11 mouse cellular contexts compared by ENCODE assay signal in genomic region chr8:122938591-122938990, GRCm38 (mm10).
DNase-seq lines count a peak whose midpoint lies in the region; ATAC-seq and TF ChIP-seq lines count a peak whose summit lies in the region.
"Had no signal": no experiment of that assay in that cellular context is flagged by ENCODE, and none has a peak within 500 bp of the region (broad histone marks: within the 10 kb centered on the region; RNA-seq: fewer than 3 reads in every experiment).

No protein-coding gene starts in this region.

- H3K4me1 ChIP-seq in forebrain, embryonic 11.5 days (replicated peaks; ENCODE audit: control insufficient read depth, insufficient read depth, low read length) = no peaks in the 10 kb centered on the region; the same call in 1 of the 2 replicates
- H3K4me1 ChIP-seq in forebrain, postnatal 0 days (ENCODE audit: insufficient read depth) = peaks cover 28% of the 10 kb centered on the region
- H3K4me1 ChIP-seq in neural tube, embryonic 14.5 days (ENCODE audit: control insufficient read depth, insufficient read depth, low read length) = peaks cover 21% of the 10 kb centered on the region

- 62% methylated on average over 4 of the region's 4 CpGs for WGBS in forebrain, embryonic 11.5 days
- WGBS in forebrain, postnatal 0 days = 44% methylated on average over 4 of the region's 4 CpGs
- WGBS in neural tube, embryonic 14.5 days = 51% methylated on average over 4 of the region's 4 CpGs
- WGBS in macrophage (ENCODE audit: missing documents) = 10% methylated on average over 4 of the region's 4 CpGs

- 0 out of 2 replicates have a peak overlapping the region, but pooled peaks have one; percentile 25 for H3K27ac ChIP-seq in forebrain, embryonic 11.5 days (ENCODE audit: low read depth, low read length)
- H3K27ac ChIP-seq in forebrain, postnatal 0 days (ENCODE audit: low read depth, low read length) = no peak overlapping the region
- H3K27ac ChIP-seq in neural tube, embryonic 14.5 days (ENCODE audit: low read depth, low read length) = 0 out of 2 replicates have a peak overlapping the region, but pooled peaks have one; percentile 10
- peak overlapping the region; percentile 28; the same call in 1 of the 2 replicates for H3K27ac ChIP-seq in macrophage
- H3K27ac ChIP-seq: stomach, postnatal 0 days had no signal

- no peak for DNase-seq in forebrain, embryonic 11.5 days (ENCODE audit: low spot score)
- no peak for DNase-seq in forebrain, postnatal 0 days
- no peak for DNase-seq in neural tube, embryonic 10.5 days (ENCODE audit: extremely low spot score, low spot score)
- DNase-seq in MN1 (ENCODE audit: low spot score) = no peak
- no peak for DNase-seq in gastrocnemius, postnatal 10 days
- DNase-seq in ovary, adult 18-20 months (ENCODE audit: low spot score) = no peak
- DNase-seq: adrenal gland, postnatal 10 days had no signal

- no peak overlapping the region for H3K4me3 ChIP-seq in forebrain, embryonic 11.5 days (ENCODE audit: low read depth, low read length)
- no peak overlapping the region for H3K4me3 ChIP-seq in forebrain, postnatal 0 days (ENCODE audit: low read depth, low read length)
- no peak overlapping the region for H3K4me3 ChIP-seq in neural tube, embryonic 14.5 days (ENCODE audit: low read depth, low read length)
- H3K4me3 ChIP-seq in macrophage (ENCODE audit: inconsistent target) = no peak overlapping the region
- H3K4me3 ChIP-seq: myocyte had no signal

- peaks cover 95% of the 10 kb centered on the region for H3K79me2 ChIP-seq in macrophage (ENCODE audit: inconsistent target)

- H3K9me3 ChIP-seq in forebrain, embryonic 11.5 days (ENCODE audit: control insufficient read depth, low read length) = no peaks in the 10 kb centered on the region
- no peaks in the 10 kb centered on the region for H3K9me3 ChIP-seq in forebrain, postnatal 0 days (ENCODE audit: low read length)
- no peaks in the 10 kb centered on the region for H3K9me3 ChIP-seq in neural tube, embryonic 14.5 days (ENCODE audit: control insufficient read depth, low read length)

- H3K36me3 ChIP-seq in forebrain, embryonic 11.5 days (ENCODE audit: control insufficient read depth, insufficient read depth, low read length) = no peaks in the 10 kb centered on the region
- H3K36me3 ChIP-seq in forebrain, postnatal 0 days (ENCODE audit: insufficient read depth) = no peaks in the 10 kb centered on the region
- H3K36me3 ChIP-seq in neural tube, embryonic 14.5 days (ENCODE audit: control insufficient read depth, insufficient read depth, low read length) = no peaks in the 10 kb centered on the region
- no peaks in the 10 kb centered on the region for H3K36me3 ChIP-seq in macrophage (ENCODE audit: inconsistent target)

- H3K27me3 ChIP-seq in forebrain, embryonic 11.5 days (ENCODE audit: control insufficient read depth, insufficient read depth, low read length) = no peaks in the 10 kb centered on the region
- H3K27me3 ChIP-seq in forebrain, postnatal 0 days (ENCODE audit: insufficient read depth, low read length) = no peaks in the 10 kb centered on the region
- H3K27me3 ChIP-seq in neural tube, embryonic 14.5 days (ENCODE audit: control insufficient read depth, insufficient read depth, low read length) = no peaks in the 10 kb centered on the region

- ATAC-seq in forebrain, embryonic 11.5 days (replicated peaks; ENCODE audit: low FRiP score) = no peak
- ATAC-seq in forebrain, postnatal 0 days = no peak
- ATAC-seq in neural tube, embryonic 14.5 days (ENCODE audit: low read depth) = no peak

- TF ChIP-seq CTCF in forebrain, postnatal 0 days (IDR thresholded peaks at IDR 0.05; ENCODE audit: low read depth) = no peak

- H3K9ac ChIP-seq in forebrain, embryonic 11.5 days (ENCODE audit: low read length) = no peak overlapping the region
- no peak overlapping the region for H3K9ac ChIP-seq in forebrain, postnatal 0 days
- no peak overlapping the region for H3K9ac ChIP-seq in neural tube, embryonic 14.5 days (replicated peaks; ENCODE audit: low read depth, low read length)

- no peak overlapping the region for H3K4me2 ChIP-seq in forebrain, embryonic 11.5 days (ENCODE audit: low read depth, low read length, severe bottlenecking)
- H3K4me2 ChIP-seq in forebrain, postnatal 0 days (ENCODE audit: low read depth) = no peak overlapping the region
- no peak overlapping the region for H3K4me2 ChIP-seq in neural tube, embryonic 14.5 days (ENCODE audit: low read depth, low read length)
